8 mouse cellular contexts compared by ENCODE assay signal in the genomic region with DNA sequence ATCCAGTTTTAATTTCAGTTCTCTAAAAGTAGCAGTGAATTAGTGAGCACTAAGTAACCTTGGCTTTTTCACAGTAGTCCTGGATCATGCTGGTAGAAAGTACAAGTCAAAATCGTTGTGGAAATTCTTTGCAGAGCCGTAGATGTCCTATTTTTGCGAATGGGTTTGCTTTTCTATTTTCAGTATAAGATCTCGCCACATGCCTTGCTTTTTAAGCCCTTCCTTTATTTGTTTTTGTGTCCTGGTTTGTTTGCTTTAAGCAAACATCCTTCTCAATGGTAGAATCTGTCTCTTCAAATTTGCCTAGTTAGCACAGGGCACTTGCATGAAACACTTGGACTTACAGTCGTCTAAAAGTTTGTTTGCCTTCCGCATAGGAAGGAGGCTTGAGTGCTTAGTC. TPM values are rescaled to one million over a fixed set of nuclear protein-coding genes. Genes with fewer than 3 reads are reported as not detected.
DNase-seq lines count a peak whose midpoint lies in the region; ATAC-seq and TF ChIP-seq lines count a peak whose summit lies in the region.

No protein-coding gene starts in this region.

- no peak overlapping the region for H3K27ac ChIP-seq in heart, embryonic 11.5 days (ENCODE audit: low read depth, low read length)
- H3K27ac ChIP-seq in MEL (ENCODE audit: control insufficient read depth, low read depth, low read length) = no peak overlapping the region
- no peak overlapping the region for H3K27ac ChIP-seq in hindbrain, embryonic 16.5 days (ENCODE audit: low read depth, low read length)
- H3K27ac ChIP-seq in midbrain, embryonic 11.5 days (ENCODE audit: low read depth, low read length) = no peak overlapping the region

- H3K79me2 ChIP-seq in MEL (ENCODE audit: control insufficient read depth, insufficient read depth, low read length, poor library complexity) = peaks cover 72% of the 10 kb centered on the region

- TF ChIP-seq RAD21 in MEL (IDR thresholded peaks at IDR 0.05; ENCODE audit: low read depth, low read length) = no peak

- no peaks in the 10 kb centered on the region for H3K36me3 ChIP-seq in heart, embryonic 11.5 days (ENCODE audit: control insufficient read depth, insufficient read depth, low read length)
- H3K36me3 ChIP-seq in MEL (ENCODE audit: control insufficient read depth in 1 of 2, insufficient read depth in 2 of 2, low read length in 2 of 2) = peaks cover 5 to 47% of the 10 kb centered on the region in 2 experiments; a peak in 3 of 4 replicates
- H3K36me3 ChIP-seq in hindbrain, embryonic 16.5 days (ENCODE audit: control insufficient read depth, insufficient read depth, low read length) = no peaks in the 10 kb centered on the region
- 0 out of 2 replicates have a peak, but pooled peaks cover 3% of the 10 kb centered on the region for H3K36me3 ChIP-seq in midbrain, embryonic 11.5 days (ENCODE audit: control insufficient read depth, insufficient read depth, low read length)

- H3K27me3 ChIP-seq in heart, embryonic 11.5 days (ENCODE audit: control insufficient read depth, insufficient read depth, low read length) = no peaks in the 10 kb centered on the region
- no peaks in the 10 kb centered on the region for H3K27me3 ChIP-seq in MEL (ENCODE audit: control insufficient read depth in 1 of 2, insufficient read depth in 2 of 2, low read length in 2 of 2)
- no peaks in the 10 kb centered on the region for H3K27me3 ChIP-seq in hindbrain, embryonic 16.5 days (replicated peaks; ENCODE audit: control insufficient read depth, insufficient read depth, low read length)
- no peaks in the 10 kb centered on the region for H3K27me3 ChIP-seq in midbrain, embryonic 11.5 days (ENCODE audit: control insufficient read depth, insufficient read depth, low read length)

- no peak overlapping the region for H3K9ac ChIP-seq in heart, embryonic 11.5 days (ENCODE audit: low read depth, low read length)
- peak overlapping the region; percentile 97 for H3K9ac ChIP-seq in MEL (ENCODE audit: control insufficient read depth, low read depth, low read length, poor library complexity, severe bottlenecking)
- H3K9ac ChIP-seq in hindbrain, embryonic 16.5 days (ENCODE audit: low read depth, low read length) = no peak overlapping the region
- H3K9ac ChIP-seq in midbrain, embryonic 11.5 days (ENCODE audit: low read length) = peak overlapping the region; percentile 27; the same call in 1 of the 2 replicates

- H3K4me2 ChIP-seq in heart, embryonic 11.5 days = peak overlapping the region; percentile 43
- H3K4me2 ChIP-seq in hindbrain, embryonic 16.5 days (ENCODE audit: low read length) = peak overlapping the region; percentile 12
- peak overlapping the region; percentile 37 for H3K4me2 ChIP-seq in midbrain, embryonic 11.5 days

- peak overlapping the region; percentile 10 for H3K4me3 ChIP-seq in heart, embryonic 11.5 days (ENCODE audit: low read depth, low read length)
- H3K4me3 ChIP-seq in MEL (ENCODE audit: control insufficient read depth in 1 of 2, insufficient read depth in 1 of 2, low read depth in 2 of 2, low read length in 2 of 2) = peak overlapping the region; percentile 36 to 90
- no peak overlapping the region for H3K4me3 ChIP-seq in hindbrain, embryonic 16.5 days (ENCODE audit: low read length)
- H3K4me3 ChIP-seq in midbrain, embryonic 11.5 days (ENCODE audit: low read depth, low read length) = 0 out of 2 replicates have a peak overlapping the region, but pooled peaks have one; percentile 9

- no peak for DNase-seq in heart, adult 18-20 months
- peak; percentile 30 for DNase-seq in MEL (ENCODE audit: low read depth, low spot score)
- DNase-seq in midbrain, embryonic 11.5 days (ENCODE audit: low spot score, missing footprints) = no peak
- DNase-seq in cerebellum, adult 8-10 months = no peak
- DNase-seq in cerebellum, adult 11 months = no peak
- no peak for DNase-seq in thymus, postnatal 10 days (ENCODE audit: low spot score in 2 of 2)

- no peak for TF ChIP-seq POLR2A in MEL (IDR thresholded peaks at IDR 0.05; ENCODE audit: control insufficient read depth in 1 of 2, insufficient read depth in 1 of 2, low read depth in 1 of 2, low read length in 2 of 2, poor library complexity in 1 of 2)

- H3K4me1 ChIP-seq in heart, embryonic 11.5 days (ENCODE audit: control insufficient read depth, insufficient read depth, low read length) = peaks cover 32% of the 10 kb centered on the region
- peaks cover 9 to 24% of the 10 kb centered on the region in 2 experiments for H3K4me1 ChIP-seq in MEL (ENCODE audit: control insufficient read depth in 1 of 2, insufficient read depth in 2 of 2, low read length in 2 of 2)
- peaks cover 21% of the 10 kb centered on the region for H3K4me1 ChIP-seq in hindbrain, embryonic 16.5 days (ENCODE audit: control insufficient read depth, insufficient read depth, low read depth, low read length)
- H3K4me1 ChIP-seq in midbrain, embryonic 11.5 days (ENCODE audit: control insufficient read depth, insufficient read depth, low read length) = peaks cover 9% of the 10 kb centered on the region

- no peak for TF ChIP-seq EP300 in MEL (IDR thresholded peaks at IDR 0.05; ENCODE audit: low read depth in 1 of 2, low read length in 2 of 2)

- ATAC-seq in heart, embryonic 11.5 days (replicated peaks; ENCODE audit: insufficient number of reproducible peaks, low FRiP score, low TSS enrichment) = no peak
- no peak for ATAC-seq in hindbrain, embryonic 16.5 days
- no peak for ATAC-seq in midbrain, embryonic 11.5 days (ENCODE audit: low FRiP score)

- WGBS in heart, embryonic 11.5 days (ENCODE audit: insufficient replicate concordance) = 50% methylated on average over 6 of the region's 6 CpGs
- WGBS in hindbrain, embryonic 16.5 days = 75% methylated on average over 6 of the region's 6 CpGs
- WGBS in midbrain, embryonic 11.5 days = 64% methylated on average over 6 of the region's 6 CpGs

- no peak for TF ChIP-seq CTCF in MEL (IDR thresholded peaks at IDR 0.05 in 2 of 3, conservative IDR thresholded peaks at IDR 0.05 in 1 of 3; ENCODE audit: control insufficient read depth in 1 of 3, insufficient read depth in 1 of 3, low read depth in 2 of 3, low read length in 3 of 3, poor library complexity in 1 of 3, severe bottlenecking in 1 of 3)

- no peaks in the 10 kb centered on the region for H3K9me3 ChIP-seq in heart, embryonic 11.5 days (replicated peaks; ENCODE audit: control insufficient read depth, low read length)
- H3K9me3 ChIP-seq in MEL (replicated peaks; ENCODE audit: insufficient read depth, low read length) = no peaks in the 10 kb centered on the region
- no peaks in the 10 kb centered on the region for H3K9me3 ChIP-seq in hindbrain, embryonic 16.5 days (ENCODE audit: control insufficient read depth, low read length)
- H3K9me3 ChIP-seq in midbrain, embryonic 11.5 days (ENCODE audit: control insufficient read depth, low read length) = no peaks in the 10 kb centered on the region

TF ChIP-seq in MEL, 35 proteins besides CTCF, POLR2A, EP300 and RAD21:
- no peak for TF ChIP-seq ELF1 (IDR thresholded peaks at IDR 0.05; ENCODE audit: low read depth, low read length)
- TF ChIP-seq USF2 (IDR thresholded peaks at IDR 0.05; ENCODE audit: borderline replicate concordance in 1 of 2, insufficient read depth in 1 of 2, low read depth in 1 of 2, low read length in 2 of 2) = no peak

RNA-seq across cellular contexts. Expression of a gene that starts 2.3 kb away (rescaled TPM):
- polyA plus RNA-seq in heart, embryonic 11.5 days (2014; fragmentation: Nextera tagmentation; extraction: Ambion mirVana) = 66.7 and 73.2 TPM in 2 replicates
- total RNA-seq in heart, adult 18-20 months (2021) = 10 to 100 TPM; 18.1 to 21.1 TPM
- total RNA-seq in MEL (2012; rRNA removed) = 19.9 and 20.6 TPM in 2 replicates
- 10 to 100 TPM; 26.7 to 31.5 TPM for polyA plus RNA-seq in MEL (2012; ENCODE audit: insufficient read depth in 1 of 2, insufficient read length in 2 of 2, low read depth in 1 of 2, low replicate concordance in 2 of 2, missing spikeins in 1 of 2)
- polyA plus RNA-seq in hindbrain, embryonic 16.5 days (2015; fragmentation: Nextera tagmentation; extraction: Ambion mirVana) = 75.6 and 84.4 TPM in 2 replicates
- 89.6 and 94.7 TPM in 2 replicates for polyA plus RNA-seq in midbrain, embryonic 11.5 days (2014; fragmentation: Nextera tagmentation; extraction: Ambion mirVana)

RNA-seq across cellular contexts. Expression of a gene that starts 47.0 kb away (rescaled TPM):
- polyA plus RNA-seq in heart, embryonic 11.5 days (2014; fragmentation: Nextera tagmentation; extraction: Ambion mirVana) = 0.86 and 1.3 TPM in 2 replicates
- total RNA-seq in heart, adult 18-20 months (2021) = not detected
- 3.9 and 4.4 TPM in 2 replicates for total RNA-seq in MEL (2012; rRNA removed)
- polyA plus RNA-seq in MEL (2012; ENCODE audit: insufficient read depth in 1 of 2, insufficient read length in 2 of 2, low read depth in 1 of 2, low replicate concordance in 2 of 2, missing spikeins in 1 of 2) = 1 to 10 TPM in 1 of 2 experiments, not detected in 1; 4.3 TPM
- polyA plus RNA-seq in hindbrain, embryonic 16.5 days (2015; fragmentation: Nextera tagmentation; extraction: Ambion mirVana) = 0.14 TPM in 1 of 2 replicates, not detected in the other
- 0.12 and 0.50 TPM in 2 replicates for polyA plus RNA-seq in midbrain, embryonic 11.5 days (2014; fragmentation: Nextera tagmentation; extraction: Ambion mirVana)

Comparison
In these comparisons a context has a peak if more than half of its experiments do, and no peak if none do; other contexts are left out.
1. H3K9ac ChIP-seq: peak in MEL (single experiment) and midbrain, embryonic 11.5 days (single experiment); none in heart, embryonic 11.5 days (single experiment) and hindbrain, embryonic 16.5 days (single experiment).
2. Peak in every context shown above with its lines, with median percentiles within 50 percentile points of each other: H3K4me2 ChIP-seq.